Mouse (Mus musculus) heart, embryonic 15.5 days (tissue): Measurements from ENCODE around the gene Ppp1r12b. TPM values are rescaled to one million over a fixed set of nuclear protein-coding genes. Genes with fewer than 3 reads are reported as not detected.

Source experiments
- microRNA-seq: library from miRNA; unstranded; fragments of <30 nt; microRNA quantifications from one replicate; pipeline ENCODE4, GENCODE M21; 2016
- polyA plus RNA-seq: library from polyadenylated mRNA; unstranded; fragments of >200 nt; fragmentation: Nextera tagmentation; extraction: Ambion mirVana; gene quantifications from 2 replicates; pipeline ENCODE4 v1.2.1, GENCODE M21; 2015

Gene Ppp1r12b
- polyA plus RNA-seq, 1 experiment from 2014 or later = 26.0 TPM

Small RNAs within 50 kb of the gene (microRNA-seq; reads per million reads assigned to microRNA genes)
- not detected for gene Gm22232

Other genes starting within 250 kb of the Ppp1r12b start
- 42.8 and 48.2 TPM in 2 replicates for gene Ube2t, start 6.6 kb upstream of the Ppp1r12b start, polyA plus RNA-seq
- gene Lgr6, start 149.3 kb upstream of the Ppp1r12b start, polyA plus RNA-seq = 3.4 and 5.9 TPM in 2 replicates
- 1.8 and 10.2 TPM in 2 replicates for gene Ptpn7, start 176.8 kb upstream of the Ppp1r12b start, polyA plus RNA-seq
- 34.0 and 45.6 TPM in 2 replicates for gene Arl8a, start 190.9 kb upstream of the Ppp1r12b start, polyA plus RNA-seq
- gene Gpr37l1, start 211.7 kb upstream of the Ppp1r12b start, polyA plus RNA-seq = 0.06 TPM in 1 of 2 replicates, not detected in the other